Mouse (Mus musculus): ENCODE measurements around the gene Zfp526.

- TF ChIP-seq USF1 (IDR thresholded peaks at IDR 0.05; ENCODE audit: low read depth, low read length) (no peak), CTCF (IDR thresholded peaks at IDR 0.05 in 2 of 3, conservative IDR thresholded peaks at IDR 0.05 in 1 of 3; ENCODE audit: control insufficient read depth in 1 of 3, insufficient read depth in 1 of 3, low read depth in 2 of 3, low read length in 3 of 3, poor library complexity in 1 of 3, severe bottlenecking in 1 of 3) (no peak)
These were observed 26.9 kb downstream of the Zfp526 start for GRCm38 (mm10) chr7:25248018-25248647.
